29 mouse cellular contexts compared by ENCODE assay signal in genomic region chr2:71082416-71082815, GRCm38 (mm10). TPM values are rescaled to one million over a fixed set of nuclear protein-coding genes. Genes with fewer than 3 reads are reported as not detected.
A peak's percentile ranks its signal among the peaks of the same experiment; 100 is the strongest.
DNase-seq lines count a peak whose midpoint lies in the region; ATAC-seq and TF ChIP-seq lines count a peak whose summit lies in the region.
"Had no signal": no experiment of that assay in that cellular context is flagged by ENCODE, and none has a peak within 500 bp of the region (broad histone marks: within the 10 kb centered on the region; RNA-seq: fewer than 3 reads in every experiment).

No protein-coding gene starts in this region.

- no peak overlapping the region for H3K27ac ChIP-seq in midbrain, embryonic 11.5 days (ENCODE audit: low read depth, low read length)
- H3K27ac ChIP-seq in midbrain, postnatal 0 days (ENCODE audit: low read depth, low read length) = no peak overlapping the region
- 0 out of 2 replicates have a peak overlapping the region, but pooled peaks have one; percentile 49 for H3K27ac ChIP-seq in embryonic facial prominence, embryonic 15.5 days (replicated peaks)
- no peak overlapping the region for H3K27ac ChIP-seq in kidney, embryonic 14.5 days (ENCODE audit: low read depth, low read length)
- no peak overlapping the region for H3K27ac ChIP-seq in hindbrain, postnatal 0 days
- H3K27ac ChIP-seq: heart, adult 2 months; hindbrain, embryonic 13.5 days; limb, embryonic 12.5 days; macrophage; neural tube, embryonic 15.5 days had no signal

- no peaks in the 10 kb centered on the region for H3K27me3 ChIP-seq in midbrain, embryonic 11.5 days (ENCODE audit: control insufficient read depth, insufficient read depth, low read length)
- no peaks in the 10 kb centered on the region for H3K27me3 ChIP-seq in midbrain, postnatal 0 days (ENCODE audit: insufficient read depth, low read length)
- H3K27me3 ChIP-seq in embryonic facial prominence, embryonic 15.5 days = no peaks in the 10 kb centered on the region
- H3K27me3 ChIP-seq in kidney, embryonic 14.5 days (ENCODE audit: control insufficient read depth, insufficient read depth, low read length) = no peaks in the 10 kb centered on the region
- no peaks in the 10 kb centered on the region for H3K27me3 ChIP-seq in hindbrain, postnatal 0 days (ENCODE audit: insufficient read depth, low read length)
- H3K27me3 ChIP-seq: heart, embryonic 12.5 days; hindbrain, embryonic 13.5 days; limb, embryonic 12.5 days; liver, embryonic 15.5 days; neural tube, embryonic 15.5 days had no signal

- no peak overlapping the region for H3K4me3 ChIP-seq in midbrain, embryonic 11.5 days (ENCODE audit: low read depth, low read length)
- no peak overlapping the region for H3K4me3 ChIP-seq in midbrain, postnatal 0 days (ENCODE audit: low read depth, low read length)
- H3K4me3 ChIP-seq in embryonic facial prominence, embryonic 15.5 days (replicated peaks) = no peak overlapping the region
- H3K4me3 ChIP-seq in kidney, embryonic 14.5 days (ENCODE audit: low read length) = no peak overlapping the region
- H3K4me3 ChIP-seq in hindbrain, postnatal 0 days (ENCODE audit: low read length) = no peak overlapping the region
- H3K4me3 ChIP-seq: heart, adult 2 months; heart, embryonic 12.5 days; hindbrain, embryonic 13.5 days; limb, embryonic 12.5 days; liver, embryonic 15.5 days; neural tube, embryonic 15.5 days had no signal

- H3K9ac ChIP-seq in midbrain, embryonic 11.5 days (ENCODE audit: low read length) = no peak overlapping the region
- no peak overlapping the region for H3K9ac ChIP-seq in midbrain, postnatal 0 days (replicated peaks; ENCODE audit: low read length, poor library complexity, severe bottlenecking)
- H3K9ac ChIP-seq in embryonic facial prominence, embryonic 15.5 days = no peak overlapping the region
- no peak overlapping the region for H3K9ac ChIP-seq in kidney, embryonic 14.5 days (ENCODE audit: low read depth, low read length)
- H3K9ac ChIP-seq in hindbrain, postnatal 0 days (replicated peaks; ENCODE audit: low read length) = no peak overlapping the region
- H3K9ac ChIP-seq: heart, embryonic 12.5 days; hindbrain, embryonic 13.5 days; limb, embryonic 12.5 days; liver, embryonic 15.5 days; lung, embryonic 14.5 days; neural tube, embryonic 15.5 days had no signal

- no peak for ATAC-seq in midbrain, embryonic 11.5 days (ENCODE audit: low FRiP score)
- ATAC-seq in midbrain, postnatal 0 days (ENCODE audit: low FRiP score) = no peak
- no peak; the same call in 1 of the 2 replicates for ATAC-seq in embryonic facial prominence, embryonic 15.5 days (ENCODE audit: insufficient number of reproducible peaks, low FRiP score, low TSS enrichment, low read depth)
- ATAC-seq in kidney, embryonic 14.5 days (ENCODE audit: low FRiP score, low TSS enrichment) = no peak
- no peak for ATAC-seq in hindbrain, postnatal 0 days
- ATAC-seq: forebrain, embryonic 14.5 days; intestine, postnatal 0 days had no signal

- peak; percentile 80 for DNase-seq in midbrain, embryonic 11.5 days (ENCODE audit: low spot score, missing footprints)
- DNase-seq in midbrain, postnatal 0 days (ENCODE audit: low spot score) = no peak
- peak; percentile 51 to 64 for DNase-seq in layer of hippocampus, adult 8-10 months (ENCODE audit: low spot score in 2 of 2)
- DNase-seq in layer of hippocampus, postnatal 36 days = peak; percentile 51 to 52
- no peak for DNase-seq in adrenal gland, postnatal 36 days
- DNase-seq in hindbrain, postnatal 0 days (ENCODE audit: low spot score) = no peak
- DNase-seq: B cell, adult 2 months; cerebellum, adult 8-10 months; cerebellum, postnatal 25 days; embryo, embryonic 11 days; gastrocnemius, postnatal 25 days; heart, adult 2 months; heart, postnatal 4 days; kidney, adult 9 months; kidney, postnatal 25 days; lung, embryonic 14.5 days; midbrain, embryonic 14.5 days; right cerebral cortex, adult 18-20 months; right cerebral cortex, postnatal 4 days had no signal

- H3K4me2 ChIP-seq in midbrain, embryonic 11.5 days = no peak overlapping the region
- H3K4me2 ChIP-seq in midbrain, postnatal 0 days (ENCODE audit: low read depth, low read length, poor library complexity, severe bottlenecking) = no peak overlapping the region
- H3K4me2 ChIP-seq in embryonic facial prominence, embryonic 15.5 days (replicated peaks) = no peak overlapping the region
- H3K4me2 ChIP-seq in kidney, embryonic 14.5 days (replicated peaks; ENCODE audit: low read depth, low read length) = no peak overlapping the region
- H3K4me2 ChIP-seq in hindbrain, postnatal 0 days (ENCODE audit: low read depth, low read length) = no peak overlapping the region
- H3K4me2 ChIP-seq: heart, embryonic 12.5 days; hindbrain, embryonic 13.5 days; limb, embryonic 12.5 days; liver, embryonic 15.5 days; lung, embryonic 14.5 days; neural tube, embryonic 15.5 days had no signal

- 85% methylated on average over 7 of the region's 7 CpGs for WGBS in midbrain, embryonic 11.5 days
- 89% methylated on average over 7 of the region's 7 CpGs for WGBS in midbrain, postnatal 0 days
- WGBS in embryonic facial prominence, embryonic 15.5 days = 34% methylated on average over 7 of the region's 7 CpGs
- 95% methylated on average over 7 of the region's 7 CpGs for WGBS in kidney, embryonic 14.5 days
- 83% methylated on average over 7 of the region's 7 CpGs for WGBS in hindbrain, postnatal 0 days

- H3K9me3 ChIP-seq in midbrain, embryonic 11.5 days (ENCODE audit: control insufficient read depth, low read length) = no peaks in the 10 kb centered on the region
- no peaks in the 10 kb centered on the region for H3K9me3 ChIP-seq in midbrain, postnatal 0 days (ENCODE audit: low read length)
- no peaks in the 10 kb centered on the region for H3K9me3 ChIP-seq in embryonic facial prominence, embryonic 15.5 days (replicated peaks)
- H3K9me3 ChIP-seq in kidney, embryonic 14.5 days (ENCODE audit: control insufficient read depth, low read length) = no peaks in the 10 kb centered on the region
- no peaks in the 10 kb centered on the region for H3K9me3 ChIP-seq in hindbrain, postnatal 0 days (ENCODE audit: low read length)
- H3K9me3 ChIP-seq: heart, embryonic 12.5 days; hindbrain, embryonic 13.5 days; limb, embryonic 12.5 days; liver, embryonic 15.5 days; neural tube, embryonic 15.5 days had no signal

- TF ChIP-seq CTCF in midbrain, postnatal 0 days (IDR thresholded peaks at IDR 0.05) = no peak
- no peak for TF ChIP-seq CTCF in hindbrain, postnatal 0 days (IDR thresholded peaks at IDR 0.05; ENCODE audit: low read depth)

- H3K4me1 ChIP-seq in midbrain, embryonic 11.5 days (ENCODE audit: control insufficient read depth, insufficient read depth, low read length) = no peaks in the 10 kb centered on the region
- no peaks in the 10 kb centered on the region for H3K4me1 ChIP-seq in midbrain, postnatal 0 days (ENCODE audit: insufficient read depth, low read length)
- H3K4me1 ChIP-seq in embryonic facial prominence, embryonic 15.5 days = no peaks in the 10 kb centered on the region
- H3K4me1 ChIP-seq in kidney, embryonic 14.5 days (ENCODE audit: control insufficient read depth, insufficient read depth, low read length) = no peaks in the 10 kb centered on the region
- no peaks in the 10 kb centered on the region for H3K4me1 ChIP-seq in hindbrain, postnatal 0 days (ENCODE audit: insufficient read depth, low read length)
- H3K4me1 ChIP-seq: heart, embryonic 12.5 days; hindbrain, embryonic 13.5 days; limb, embryonic 12.5 days; liver, embryonic 15.5 days; neural tube, embryonic 15.5 days had no signal

- peaks cover 6% of the 10 kb centered on the region; the same call in 1 of the 2 replicates for H3K36me3 ChIP-seq in midbrain, embryonic 11.5 days (ENCODE audit: control insufficient read depth, insufficient read depth, low read length)
- no peaks in the 10 kb centered on the region for H3K36me3 ChIP-seq in midbrain, postnatal 0 days (ENCODE audit: insufficient read depth, low read length)
- H3K36me3 ChIP-seq in embryonic facial prominence, embryonic 15.5 days = peaks cover 7% of the 10 kb centered on the region
- peaks cover 14% of the 10 kb centered on the region; the same call in 1 of the 2 replicates for H3K36me3 ChIP-seq in kidney, embryonic 14.5 days (ENCODE audit: control insufficient read depth, insufficient read depth, low read length)
- peaks cover 9% of the 10 kb centered on the region; the same call in 1 of the 2 replicates for H3K36me3 ChIP-seq in hindbrain, postnatal 0 days (ENCODE audit: insufficient read depth, low read length)

RNA-seq across cellular contexts. Expression of gene Mettl8, which starts 27.0 kb away (rescaled TPM):
- polyA plus RNA-seq in midbrain, embryonic 11.5 days (2014; fragmentation: Nextera tagmentation; extraction: Ambion mirVana) = 22.3 and 22.8 TPM in 2 replicates
- 7.7 TPM in 2 replicates for total RNA-seq in midbrain, postnatal 0 days (2014; rRNA removed)
- polyA plus RNA-seq in midbrain, postnatal 0 days (2015; fragmentation: Nextera tagmentation; extraction: Ambion mirVana) = 5.3 and 6.0 TPM in 2 replicates
- 12.9 and 15.8 TPM in 2 replicates for polyA plus RNA-seq in embryonic facial prominence, embryonic 15.5 days (2015; fragmentation: Nextera tagmentation; extraction: Ambion mirVana)
- total RNA-seq in layer of hippocampus, adult 8-10 months (2022) = 10 to 100 TPM; 13.1 to 21.5 (median 15.1) TPM
- 10 to 100 TPM; 13.7 to 15.0 TPM for total RNA-seq in layer of hippocampus, postnatal 36 days (2021)
- total RNA-seq in adrenal gland, postnatal 36 days (2021) = 10 to 100 TPM; 11.3 to 16.6 TPM
- 15.4 and 22.2 TPM in 2 replicates for polyA plus RNA-seq in kidney, embryonic 14.5 days (2014; fragmentation: Nextera tagmentation; extraction: Ambion mirVana)
- total RNA-seq in hindbrain, postnatal 0 days (2014; rRNA removed) = 6.7 and 8.1 TPM in 2 replicates
- polyA plus RNA-seq in hindbrain, postnatal 0 days (2015; fragmentation: Nextera tagmentation; extraction: Ambion mirVana) = 7.9 and 8.5 TPM in 2 replicates

RNA-seq across cellular contexts. Expression of gene Dcaf17, which starts 27.3 kb away (rescaled TPM):
- polyA plus RNA-seq in midbrain, embryonic 11.5 days (2014; fragmentation: Nextera tagmentation; extraction: Ambion mirVana) = 40.5 and 43.4 TPM in 2 replicates
- total RNA-seq in midbrain, postnatal 0 days (2014; rRNA removed) = 10.6 and 18.1 TPM in 2 replicates
- polyA plus RNA-seq in midbrain, postnatal 0 days (2015; fragmentation: Nextera tagmentation; extraction: Ambion mirVana) = 19.9 and 23.6 TPM in 2 replicates
- polyA plus RNA-seq in embryonic facial prominence, embryonic 15.5 days (2015; fragmentation: Nextera tagmentation; extraction: Ambion mirVana) = 28.3 and 34.0 TPM in 2 replicates
- 10 to 100 TPM; 12.0 to 16.1 (median 13.2) TPM for total RNA-seq in layer of hippocampus, adult 8-10 months (2022)
- total RNA-seq in layer of hippocampus, postnatal 36 days (2021) = 10 to 100 TPM in 1 of 2 experiments, 1 to 10 TPM in 1; 9.9 to 15.3 TPM
- 10 to 100 TPM; 12.2 to 15.4 TPM for total RNA-seq in adrenal gland, postnatal 36 days (2021)
- polyA plus RNA-seq in kidney, embryonic 14.5 days (2014; fragmentation: Nextera tagmentation; extraction: Ambion mirVana) = 29.2 and 34.1 TPM in 2 replicates
- total RNA-seq in hindbrain, postnatal 0 days (2014; rRNA removed) = 8.5 and 12.3 TPM in 2 replicates
- polyA plus RNA-seq in hindbrain, postnatal 0 days (2015; fragmentation: Nextera tagmentation; extraction: Ambion mirVana) = 20.5 and 21.7 TPM in 2 replicates

RNA-seq across cellular contexts. Expression of gene Cybrd1, which starts 35.3 kb away (rescaled TPM):
- 0.22 and 0.26 TPM in 2 replicates for polyA plus RNA-seq in midbrain, embryonic 11.5 days (2014; fragmentation: Nextera tagmentation; extraction: Ambion mirVana)
- total RNA-seq in midbrain, postnatal 0 days (2014; rRNA removed) = 6.3 and 6.9 TPM in 2 replicates
- 1.5 and 2.2 TPM in 2 replicates for polyA plus RNA-seq in midbrain, postnatal 0 days (2015; fragmentation: Nextera tagmentation; extraction: Ambion mirVana)
- 6.1 and 6.9 TPM in 2 replicates for polyA plus RNA-seq in embryonic facial prominence, embryonic 15.5 days (2015; fragmentation: Nextera tagmentation; extraction: Ambion mirVana)
- total RNA-seq in layer of hippocampus, adult 8-10 months (2022) = 1 to 10 TPM; 2.6 to 7.7 (median 4.7) TPM
- 1 to 10 TPM; 3.7 to 4.0 TPM for total RNA-seq in layer of hippocampus, postnatal 36 days (2021)
- total RNA-seq in adrenal gland, postnatal 36 days (2021) = under 1 TPM; 0.53 to 0.99 TPM
- polyA plus RNA-seq in kidney, embryonic 14.5 days (2014; fragmentation: Nextera tagmentation; extraction: Ambion mirVana) = 0.80 and 0.86 TPM in 2 replicates
- 11.3 and 13.5 TPM in 2 replicates for total RNA-seq in hindbrain, postnatal 0 days (2014; rRNA removed)
- 4.0 and 4.5 TPM in 2 replicates for polyA plus RNA-seq in hindbrain, postnatal 0 days (2015; fragmentation: Nextera tagmentation; extraction: Ambion mirVana)

Comparison
In these comparisons a context has a peak if more than half of its experiments do, and no peak if none do; other contexts are left out.
1. DNase-seq: peak in midbrain, embryonic 11.5 days (single experiment), layer of hippocampus, adult 8-10 months (2 of 2) and layer of hippocampus, postnatal 36 days (2 of 2); none in midbrain, postnatal 0 days (single experiment), adrenal gland, postnatal 36 days (0 of 2) and hindbrain, postnatal 0 days (single experiment).